Mouse (Mus musculus) spleen, embryonic (tissue): ENCODE measurements around the gene Adcy7.

Experiments
- CTCF ChIA-PET: fragments of 350-600 bp; sonication (Branson Sonifier 250); formaldehyde crosslinking; loops from one replicate; lab custom pipeline; 2022; lab: Charles Lee

Gene Adcy7

DNA sequence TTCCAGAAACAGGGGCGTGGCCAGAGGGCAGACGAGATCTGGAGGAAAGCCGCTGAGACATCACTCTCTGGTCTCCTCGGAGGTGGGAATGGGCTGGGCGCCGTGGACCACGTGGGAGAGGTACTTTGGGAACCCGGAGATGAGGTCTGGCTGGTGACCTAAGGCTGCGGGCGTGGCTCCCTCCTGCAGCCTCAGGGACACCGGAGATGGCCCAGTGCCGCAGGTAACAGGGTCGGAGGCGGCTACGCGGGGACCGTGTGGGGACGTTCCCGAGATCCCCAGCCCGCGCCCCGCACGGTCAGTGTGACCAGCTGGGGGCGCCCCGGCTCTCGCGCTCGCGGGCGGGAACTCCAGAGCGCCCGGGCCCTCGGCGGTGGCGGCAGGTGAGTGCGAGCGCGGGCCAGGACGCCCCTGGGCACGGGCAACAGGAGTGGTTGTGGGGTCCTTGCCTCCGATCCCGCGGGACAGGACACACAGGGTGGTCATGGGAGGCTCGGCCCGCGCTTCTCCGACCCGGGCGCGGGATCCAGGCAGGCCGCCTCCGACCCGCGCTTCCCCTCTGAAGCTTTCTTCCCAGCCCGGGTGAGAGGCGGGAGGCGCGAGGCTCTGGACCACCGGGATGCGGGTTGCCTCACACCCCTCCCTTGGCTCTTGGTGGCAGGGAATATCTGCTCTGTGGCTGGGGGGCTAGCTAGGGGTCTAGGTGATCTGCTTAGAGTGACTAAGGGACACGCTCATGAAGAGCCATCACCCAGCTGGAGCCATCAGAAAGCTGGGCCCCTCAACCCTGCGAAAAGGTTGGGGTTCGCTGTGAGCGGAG is at the start of gene Adcy7:
Gene Adcy7, plus strand, starts transcription at position 173 of the 820 bp plus-strand sequence.
- CTCF ChIA-PET, result interaction anchor here (1.0 kb wide), 1 partner anchor 10 kb away, joined by 3 read pairs; no protein-coding TSS in a partner anchor

DNA sequence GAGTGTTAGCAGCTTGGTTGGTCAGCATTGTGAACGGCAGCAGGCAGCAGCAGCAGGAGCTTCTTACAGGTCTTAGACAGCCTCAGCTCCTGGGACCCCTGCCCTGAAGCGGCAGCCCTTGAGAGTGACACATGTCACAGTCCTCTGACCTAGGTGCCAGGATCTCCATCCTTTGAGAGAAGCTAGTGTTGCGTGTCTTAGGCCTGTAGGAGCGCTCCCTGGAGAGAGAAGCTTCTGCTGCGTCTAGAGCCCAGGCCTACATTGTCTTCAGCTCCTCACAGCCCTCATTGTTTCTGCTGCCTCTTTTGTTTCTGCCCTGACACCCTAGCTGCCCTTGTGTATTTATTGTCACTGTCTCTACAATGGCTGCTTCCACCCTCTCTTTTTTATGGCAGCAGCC is 46.8 kb upstream of the Adcy7 start:
- CTCF ChIA-PET, result interaction anchor here (0.6 kb wide), 2 partner anchors 82 to 128 kb away, joined by 3 to 8 read pairs; no protein-coding TSS in a partner anchor

DNA sequence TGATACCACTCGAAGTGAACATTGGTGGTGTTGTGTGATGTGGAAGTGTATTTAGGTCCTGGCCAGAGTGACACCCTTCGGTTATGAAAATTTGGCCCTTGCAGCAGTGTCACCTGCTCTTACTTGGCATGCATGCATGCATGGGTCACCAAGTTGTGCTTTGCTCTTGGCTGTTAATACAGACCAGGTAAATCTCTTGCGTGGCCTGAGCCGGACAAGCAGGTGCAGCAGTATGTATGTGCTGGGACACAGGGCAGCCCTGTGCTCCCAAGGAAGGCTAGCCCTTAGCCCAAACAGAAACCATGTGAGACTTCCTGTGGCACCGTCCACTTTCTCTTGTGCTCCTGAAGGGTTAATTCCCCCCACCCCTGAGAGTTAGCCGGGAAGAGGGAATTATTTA is 44.4 kb upstream of the Adcy7 start:
- CTCF ChIA-PET, result no interaction called here

DNA sequence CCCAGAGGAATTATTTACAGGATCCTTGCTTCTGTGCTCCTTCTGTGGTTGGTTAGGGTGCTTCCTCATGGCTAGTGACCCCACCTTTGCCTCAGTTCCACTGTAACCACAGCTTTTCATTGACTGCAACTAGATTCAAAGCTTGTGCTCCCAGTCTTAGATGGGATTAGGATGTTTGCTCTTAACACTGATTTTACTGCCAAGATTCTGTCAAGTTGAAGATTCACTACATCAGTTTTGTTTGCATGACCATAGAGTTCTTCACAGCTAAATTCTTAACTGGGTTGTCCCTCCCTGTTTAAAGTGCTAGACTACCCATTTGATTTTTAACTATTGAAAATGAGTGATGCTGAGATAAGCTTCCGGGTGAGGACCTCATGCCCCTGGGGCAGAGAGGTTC is 43.9 kb upstream of the Adcy7 start:
- CTCF ChIA-PET, result no interaction called here

DNA sequence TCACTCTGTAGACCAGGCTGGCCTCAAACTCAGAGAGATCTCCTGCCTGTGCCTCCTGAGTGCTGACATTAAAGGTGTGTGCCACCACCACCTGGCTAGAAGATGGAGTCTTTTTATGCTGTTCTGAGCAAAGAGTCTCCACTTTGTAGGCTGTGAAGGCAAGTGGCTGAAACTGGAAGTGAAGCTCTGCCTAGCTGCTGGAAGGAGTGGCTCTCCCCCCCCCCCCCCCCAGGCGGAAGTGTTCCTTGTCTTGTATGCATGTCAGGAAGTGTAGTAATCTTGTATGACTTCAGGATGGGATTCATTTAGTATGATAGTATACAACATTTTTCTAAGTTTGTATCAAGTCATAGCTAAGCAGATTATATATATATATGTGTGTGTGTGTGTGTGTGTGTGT is 43.4 kb upstream of the Adcy7 start:
- CTCF ChIA-PET, result no interaction called here

DNA sequence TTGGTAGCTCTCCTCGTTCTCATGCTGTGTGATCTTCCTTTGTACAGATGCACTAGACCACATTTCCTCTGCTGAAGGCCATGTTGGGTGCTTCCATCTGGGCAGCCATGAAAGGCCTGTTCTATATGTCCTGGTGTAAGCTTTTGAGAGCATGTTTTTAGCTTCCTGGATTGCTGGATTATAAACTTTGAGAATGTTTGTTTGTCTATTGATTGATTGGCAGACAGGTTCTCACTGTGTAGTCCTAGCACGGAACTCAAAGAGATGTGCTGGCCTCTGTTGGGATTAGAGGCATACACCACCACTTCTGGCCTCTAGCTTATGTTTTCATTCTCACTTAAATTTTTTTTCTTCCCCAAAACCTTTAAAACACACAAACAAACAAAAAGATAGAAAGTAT is 35.5 kb upstream of the Adcy7 start:
- CTCF ChIA-PET, result no interaction called here

DNA sequence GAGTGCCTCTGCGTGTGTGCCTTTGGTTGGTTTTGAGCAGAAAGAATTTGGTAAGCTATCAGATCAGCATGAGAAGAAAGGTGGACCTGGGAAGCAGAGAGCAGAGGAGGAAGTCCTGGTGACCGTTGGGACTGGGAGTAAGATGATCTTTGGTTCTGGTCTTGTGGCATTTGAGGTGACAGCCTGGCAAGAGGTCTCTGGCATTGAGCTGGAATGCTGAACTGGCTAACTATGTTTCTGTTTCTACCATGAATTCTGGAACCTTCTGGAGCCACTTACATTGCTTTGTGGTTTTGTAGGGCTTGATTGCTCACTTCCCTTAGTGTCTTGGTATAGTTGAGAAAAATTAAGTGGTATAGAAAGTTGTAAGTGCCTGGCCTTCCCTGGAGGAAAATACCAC is 34.6 kb upstream of the Adcy7 start:
- CTCF ChIA-PET, result interaction anchor here (0.5 kb wide), 1 partner anchor 214 kb away, joined by 3 read pairs; no protein-coding TSS in a partner anchor

DNA sequence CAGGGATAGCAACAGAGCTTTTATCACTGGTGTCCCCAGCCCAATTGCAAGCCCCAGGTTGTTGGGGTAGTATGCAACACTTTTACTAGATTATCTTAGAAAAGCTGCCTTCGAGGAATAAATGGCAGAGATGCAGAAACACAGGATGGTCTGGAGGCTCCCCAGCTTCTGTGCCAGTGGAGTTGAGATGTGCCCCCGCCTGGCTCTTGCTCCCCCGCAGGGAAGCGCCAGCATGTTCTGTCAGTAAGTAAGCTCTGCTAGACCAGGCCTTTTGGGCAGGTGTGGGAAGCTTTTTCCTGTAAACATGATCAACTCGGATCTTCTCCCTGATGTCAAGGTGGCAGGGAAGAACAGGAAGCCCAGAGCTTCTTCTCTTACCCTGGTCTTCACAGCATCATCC is 32.9 kb upstream of the Adcy7 start:
- CTCF ChIA-PET, result no interaction called here

DNA sequence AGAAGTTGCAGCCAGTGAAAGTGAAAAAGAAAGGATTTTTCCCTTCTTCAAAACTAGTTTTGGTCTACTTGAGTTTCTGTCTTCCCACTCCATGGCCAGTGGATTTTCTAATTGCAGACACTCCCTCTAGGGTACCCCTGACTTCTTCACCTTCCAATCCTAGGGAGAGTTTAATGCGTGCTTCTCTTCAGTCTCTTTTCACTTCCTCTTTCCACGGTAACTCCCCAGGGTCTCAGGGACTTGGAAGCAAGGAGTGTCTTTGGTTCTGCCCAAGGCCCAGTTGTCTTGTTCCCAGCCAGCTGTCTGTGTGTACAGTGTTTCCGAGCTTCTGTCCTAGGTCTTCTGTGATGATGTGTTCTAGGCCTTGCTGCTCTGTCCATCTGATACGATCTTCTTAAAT is 30.3 kb upstream of the Adcy7 start:
- CTCF ChIA-PET, result no interaction called here

DNA sequence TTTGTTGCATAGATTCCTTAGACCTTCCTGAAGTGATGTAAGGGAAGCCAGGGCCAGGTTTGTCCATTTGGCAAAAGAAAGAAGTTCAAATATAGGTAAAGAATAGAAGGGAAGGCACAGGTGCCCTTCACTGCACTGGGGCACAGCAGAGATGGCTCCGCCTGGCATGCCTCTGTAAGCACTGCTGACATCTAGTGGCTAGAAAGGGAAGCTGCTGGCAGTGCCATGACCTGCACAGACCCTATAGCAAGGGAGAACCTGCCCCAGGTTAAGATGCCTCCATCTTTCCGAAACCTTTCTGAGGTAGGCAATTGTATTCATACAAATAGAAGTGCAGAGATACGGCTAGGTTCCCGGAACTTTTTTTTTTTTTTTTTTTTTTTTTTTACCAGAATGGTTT is 27.9 kb upstream of the Adcy7 start:
- CTCF ChIA-PET, result interaction anchor here (0.7 kb wide), 1 partner anchor 10 kb away, joined by 16 read pairs; no protein-coding TSS in a partner anchor

DNA sequence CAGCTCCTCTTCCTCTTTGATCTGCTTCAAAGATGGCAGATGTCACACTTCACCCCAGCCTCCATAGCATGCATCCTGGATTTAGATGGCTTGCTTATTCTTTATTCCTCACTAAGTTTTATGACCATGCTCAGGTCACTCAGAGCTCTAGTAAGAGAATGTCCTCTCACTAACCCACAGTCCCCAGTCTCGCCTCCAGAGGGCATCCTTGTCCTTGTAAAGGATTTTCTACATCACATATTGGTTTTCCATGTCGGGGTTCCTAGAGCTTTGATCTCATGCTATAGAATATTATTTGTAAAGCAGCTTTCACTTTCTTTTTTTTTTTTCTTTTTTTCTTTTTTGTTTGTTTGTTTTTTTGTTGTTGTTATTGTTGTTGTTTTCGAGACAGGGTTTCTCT is 19.4 kb upstream of the Adcy7 start:
- CTCF ChIA-PET, result interaction anchor here (1.3 kb wide), 1 partner anchor 9 kb away, joined by 3 read pairs; no protein-coding TSS in a partner anchor

DNA sequence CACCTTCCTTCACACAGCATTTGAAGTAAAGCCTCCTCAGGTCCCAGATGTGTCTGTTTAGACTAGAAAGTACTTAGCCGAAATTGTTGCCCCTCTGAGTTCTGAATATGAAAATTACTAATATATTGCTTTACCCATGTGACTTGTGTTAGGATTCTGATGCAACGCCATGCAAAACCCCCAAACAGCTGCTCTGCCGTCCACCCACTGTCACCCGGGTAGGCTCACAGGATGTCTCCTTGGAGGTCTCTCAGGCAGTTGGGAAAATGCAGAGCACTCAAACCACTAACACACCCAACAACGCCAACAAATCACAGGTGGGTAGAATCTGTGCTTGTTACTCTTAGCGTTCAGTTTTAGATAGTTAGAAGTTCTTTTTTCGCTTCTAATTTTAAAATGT is 17.2 kb upstream of the Adcy7 start:
- CTCF ChIA-PET, result no interaction called here

DNA sequence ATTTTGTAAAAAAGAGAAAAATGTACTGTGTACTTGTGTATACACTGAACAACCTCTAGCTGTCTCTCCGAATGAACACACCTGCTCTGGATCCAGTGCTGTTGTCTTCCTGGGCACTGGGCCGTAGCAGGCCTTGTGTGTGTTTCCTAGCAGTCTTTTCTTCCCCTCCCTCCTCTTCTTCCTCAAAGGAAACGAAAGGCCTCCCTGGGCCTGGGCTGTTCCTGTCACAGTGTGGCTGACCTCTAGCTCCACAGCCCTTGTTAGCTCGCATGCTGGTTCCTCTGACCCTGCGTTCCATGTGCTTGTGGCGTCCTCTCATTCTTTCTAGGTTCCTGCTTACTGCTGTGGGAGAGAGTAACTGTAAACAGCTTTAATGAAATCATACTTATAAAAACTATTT is 14.2 kb upstream of the Adcy7 start:
- CTCF ChIA-PET, result no interaction called here

DNA sequence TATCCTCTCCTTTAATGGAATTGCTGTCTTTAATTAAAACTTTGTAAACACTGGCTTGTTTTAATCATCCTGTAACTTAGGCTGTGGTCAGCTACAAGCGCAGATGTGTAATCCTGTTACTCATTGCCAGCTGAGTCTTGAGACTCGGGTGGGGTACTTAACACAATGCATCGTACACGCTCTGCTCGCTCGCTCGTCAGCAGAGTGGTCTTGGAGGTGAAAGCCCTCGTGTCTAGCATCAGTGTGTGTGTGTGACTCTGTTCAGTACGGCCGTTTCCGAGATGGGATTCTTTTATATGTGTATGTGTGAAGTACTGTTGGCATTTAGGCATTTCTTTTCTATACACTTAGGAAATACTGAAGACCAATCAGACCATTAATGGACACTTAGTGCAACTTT is 13.7 kb upstream of the Adcy7 start:
- CTCF ChIA-PET, result no interaction called here

DNA sequence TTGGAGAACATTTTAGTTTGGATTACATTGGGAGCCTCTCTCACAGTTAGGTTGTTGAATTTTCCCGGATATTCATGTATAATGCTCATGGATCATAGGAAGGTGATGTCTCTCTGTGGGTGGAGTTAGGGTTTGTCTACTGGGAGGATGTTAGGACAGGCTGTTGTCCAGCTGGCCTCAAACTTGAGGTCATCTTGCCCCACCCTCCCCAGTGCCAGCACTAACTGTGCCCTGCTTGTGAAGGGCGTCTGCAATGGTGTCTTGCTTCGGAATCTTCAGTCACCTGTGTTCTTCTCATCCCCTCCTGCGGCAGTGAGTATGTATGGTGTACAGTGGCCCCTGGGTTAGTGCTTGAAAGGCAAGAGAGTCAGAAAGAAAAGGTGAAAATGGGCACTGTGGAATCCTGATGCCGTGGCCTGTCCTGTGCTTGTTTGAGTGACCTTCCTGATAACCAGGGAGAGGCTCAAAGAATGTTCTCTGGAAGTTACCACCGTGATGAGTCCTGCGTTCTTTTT is 11.7 kb upstream of the Adcy7 start:
- CTCF ChIA-PET, result no interaction called here

DNA sequence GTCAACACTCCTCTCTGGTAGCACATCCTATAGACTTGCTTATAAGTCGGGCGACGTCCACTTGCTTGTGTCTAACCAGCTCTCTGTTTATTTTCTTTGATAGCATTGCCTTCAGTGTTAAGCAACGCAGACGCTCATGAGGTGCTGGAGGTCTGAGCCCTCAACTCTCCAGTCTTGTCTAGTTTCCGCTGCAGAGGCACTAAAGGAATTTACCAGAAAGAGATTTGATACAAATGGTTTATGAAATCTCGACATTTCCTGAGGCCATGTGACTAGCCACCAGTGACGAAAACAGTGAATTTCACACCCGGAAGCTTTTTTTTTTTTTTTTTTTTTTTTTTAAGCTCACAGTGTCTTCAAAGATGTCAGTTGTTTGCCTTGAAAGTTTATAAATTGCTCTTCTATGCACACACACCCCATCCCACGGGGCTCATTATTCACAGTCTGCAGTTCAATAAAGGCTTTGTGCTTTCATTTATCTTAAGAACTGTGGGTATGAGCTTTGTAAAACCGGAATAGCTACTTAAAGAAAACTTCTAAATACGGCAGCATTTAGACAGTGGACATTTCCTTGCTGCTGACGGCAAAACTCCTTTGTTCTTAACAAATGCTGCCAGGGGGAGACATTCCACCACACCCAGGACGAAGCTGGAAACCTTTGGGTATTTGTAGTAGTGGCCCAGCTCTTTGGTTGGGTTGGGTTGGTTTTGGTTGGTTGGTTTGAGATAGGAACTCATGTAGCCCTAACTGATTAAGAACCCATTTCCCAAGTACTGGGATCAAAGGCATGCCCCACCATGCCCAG is 9.2 kb upstream of the Adcy7 start:
- CTCF ChIA-PET, result interaction anchor here (0.7 kb wide), 1 partner anchor 314 kb away, joined by 15 read pairs; no protein-coding TSS in a partner anchor

DNA sequence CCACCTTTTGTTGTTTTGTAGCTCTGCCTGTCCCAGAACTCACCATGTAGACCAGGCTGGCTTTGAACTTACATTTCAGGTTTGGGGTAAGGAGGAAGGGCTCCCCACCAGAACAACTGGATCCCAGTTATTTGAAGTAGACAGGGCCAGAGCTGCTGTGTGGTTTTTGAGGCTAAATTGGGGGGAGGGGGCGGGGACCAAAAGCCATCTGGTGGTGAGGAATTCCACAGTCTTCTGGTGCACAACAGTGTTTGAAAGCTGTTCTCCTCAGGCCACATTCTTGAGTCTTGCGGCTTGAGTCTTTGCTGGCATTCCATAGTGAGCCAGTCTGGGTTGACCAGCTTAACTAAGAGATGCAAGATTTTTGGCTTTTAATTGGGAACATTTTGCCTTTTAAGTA is 6.7 kb upstream of the Adcy7 start:
- CTCF ChIA-PET, result interaction anchor here (0.6 to 1.6 kb wide), 5 partner anchors 17 to 355 kb away, joined by 3 read pairs; no protein-coding TSS in a partner anchor

DNA sequence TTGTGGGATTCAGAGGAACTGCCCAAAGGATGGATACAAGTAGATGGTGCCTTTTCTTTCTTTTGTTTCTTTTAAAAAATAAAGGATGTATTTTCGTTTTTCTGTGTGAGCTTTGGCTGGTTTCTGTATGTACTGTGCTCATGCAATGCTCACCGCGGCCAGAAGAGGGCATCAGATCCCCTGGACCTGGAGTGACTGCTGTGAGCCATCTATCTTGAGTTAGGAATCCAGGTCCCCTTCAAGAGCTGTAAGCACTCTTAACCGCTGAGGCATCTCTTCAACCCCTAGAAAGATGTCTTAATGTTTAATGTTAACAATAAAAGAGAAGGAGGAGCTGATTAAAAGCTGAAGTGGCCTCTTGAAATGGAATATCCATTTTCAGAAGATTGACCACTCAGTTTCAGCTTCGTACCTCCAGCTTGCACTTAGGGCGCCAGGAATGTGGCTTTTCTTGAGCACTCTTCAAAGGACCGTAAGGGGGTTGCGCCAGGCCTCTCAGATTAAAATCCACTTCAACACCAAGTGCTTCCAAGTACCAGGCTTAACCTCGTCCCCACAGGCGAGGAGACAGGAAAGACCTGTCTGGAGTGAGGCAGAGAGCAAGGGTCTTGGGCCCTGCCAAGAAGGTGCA is 5.9 kb upstream of the Adcy7 start:
- CTCF ChIA-PET, result interaction anchor here (0.8 to 1.6 kb wide), 7 partner anchors 45 to 354 kb away, joined by 3 to 17 read pairs (median 3); no protein-coding TSS in a partner anchor

DNA sequence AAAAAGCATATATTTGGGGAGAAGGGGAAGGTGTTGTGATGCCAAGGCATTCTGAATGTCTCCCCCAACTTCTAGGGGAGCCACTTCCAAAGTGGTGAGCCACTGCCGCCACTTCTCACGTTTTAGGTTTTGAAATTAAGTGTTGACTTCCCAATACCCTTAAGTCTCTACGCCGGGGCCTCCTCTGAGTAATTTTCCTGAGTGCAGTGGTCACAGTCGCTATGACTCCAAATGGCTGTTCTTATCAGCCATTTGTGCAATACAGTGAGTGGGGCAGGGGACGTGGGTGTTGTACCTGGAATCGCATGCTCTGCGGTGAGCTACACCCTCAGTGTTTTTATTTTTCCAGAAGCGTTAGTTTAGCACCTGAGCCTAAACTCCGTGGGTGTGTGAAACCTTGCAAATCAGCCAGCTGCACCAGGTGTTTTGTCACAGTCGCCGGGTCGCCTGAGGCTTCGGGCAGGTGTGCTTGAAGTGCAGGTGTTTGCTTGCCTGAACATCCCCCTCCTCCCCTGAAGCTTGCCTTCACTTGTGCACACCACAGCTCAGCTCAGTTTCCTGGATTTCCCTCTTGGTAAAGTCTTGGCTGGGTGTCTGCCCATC is 5.3 kb upstream of the Adcy7 start:
- CTCF ChIA-PET, result interaction anchor here (1.0 to 1.6 kb wide), 4 partner anchors 44 to 97 kb away, joined by 3 to 6 read pairs (median 4); no protein-coding TSS in a partner anchor

DNA sequence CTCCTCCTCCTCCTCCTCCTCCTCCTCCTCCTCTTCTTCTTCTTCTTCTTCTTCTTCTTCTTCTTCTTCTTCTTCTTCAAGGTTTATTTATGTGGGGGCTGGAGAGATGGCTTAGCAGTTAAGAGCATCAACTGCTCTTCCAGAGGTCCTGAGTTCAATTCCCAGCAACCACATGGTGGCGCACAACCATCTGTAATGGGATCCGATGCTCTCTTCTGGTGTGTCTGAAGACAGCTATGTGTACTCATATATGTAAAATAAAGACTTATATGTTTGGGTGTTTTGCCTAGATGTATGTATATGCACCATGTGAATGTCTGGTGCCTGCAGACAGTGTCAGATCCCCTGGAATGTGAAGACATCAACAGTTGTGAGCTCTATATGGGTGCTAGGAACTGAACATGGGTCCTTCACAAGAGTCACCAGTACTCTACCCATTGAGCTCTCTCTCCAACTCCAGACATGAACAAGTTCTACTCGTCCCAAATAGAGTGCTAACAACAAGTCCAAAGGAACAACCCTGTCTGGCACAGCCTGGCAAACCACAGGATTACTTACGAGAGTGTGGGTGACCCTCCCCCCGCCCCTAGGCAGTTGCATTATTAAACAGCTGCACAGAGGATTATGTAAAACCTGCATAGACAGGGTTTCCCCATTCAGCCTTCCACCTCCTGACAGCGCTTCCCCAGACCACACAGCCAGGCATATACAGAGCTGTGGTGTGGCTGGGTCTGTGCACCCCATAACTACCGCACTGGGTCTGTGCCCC is 2.9 kb upstream of the Adcy7 start:
- CTCF ChIA-PET, result interaction anchor here (1.0 kb wide), 1 partner anchor 91 kb away, joined by 3 read pairs; no protein-coding TSS in a partner anchor
